Mouse (Mus musculus) stomach, postnatal 0 days (tissue): Measurements from ENCODE around the gene Cpt1c.
A peak's percentile ranks its signal among the peaks of the same experiment; 100 is the strongest.
"Not testable (repeated sequence)": the region's sequence is repeated elsewhere in the genome, so short reads cannot be mapped to it uniquely, and the experiment has no call there.

Source experiments
- CTCF ChIP-seq: IDR thresholded peaks from 2 replicates; pipeline ENCODE4 v1.5.1; 2016; ENCODE audit warnings: antibody characterized with exemption, low read depth, mild to moderate bottlenecking, moderate library complexity
- EP300 ChIP-seq: optimal IDR thresholded peaks from 2 replicates; pipeline ENCODE3; 2016; ENCODE audit warnings: antibody characterized with exemption

DNA sequence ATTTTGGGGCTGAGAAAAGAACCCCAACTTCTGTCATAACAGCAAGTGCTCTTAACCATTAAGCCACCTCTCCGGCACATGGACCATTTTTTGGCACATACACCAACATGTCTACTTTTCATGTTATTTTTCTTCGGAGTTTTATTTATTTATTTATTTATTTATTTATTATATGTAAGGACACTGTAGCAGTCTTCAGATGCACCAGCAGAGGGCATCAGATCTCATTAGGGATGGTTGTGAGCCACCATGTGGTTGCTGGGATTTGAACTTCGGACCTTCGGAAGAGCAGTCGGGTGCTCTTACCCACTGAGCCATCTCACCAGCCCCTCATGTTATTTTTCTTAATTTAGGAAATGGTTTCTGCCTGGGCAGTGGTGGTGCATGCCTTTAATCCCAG is 49.1 kb upstream of the Cpt1c start:
- peak; percentile 61 for TF ChIP-seq CTCF
- not testable (repeated sequence) for TF ChIP-seq EP300
